Mouse (Mus musculus): ENCODE measurements around the gene Slc37a1.

Slc37a1 gene

GRCm38 (mm10) chr17:31385671-31386665, 99.4 kb downstream of the Slc37a1 start, which contains the start of gene Pde9a:
Pde9a (plus strand) TSS chr17:31386210.
- ATAC-seq (ENCODE audit: insufficient number of reproducible peaks, low FRiP score, low TSS enrichment): no peak

- ATAC-seq (ENCODE audit: insufficient number of reproducible peaks, low FRiP score, low TSS enrichment): no peak
Observed at GRCm38 (mm10) chr17:31386766-31387275, 100.2 kb downstream of the Slc37a1 start.

- ATAC-seq (ENCODE audit: insufficient number of reproducible peaks, low FRiP score, low TSS enrichment): no peak
Observed at GRCm38 (mm10) chr17:31389432-31390050, 102.9 kb downstream of the Slc37a1 start.

GRCm38 (mm10) chr17:31391462-31391861, 104.9 kb downstream of the Slc37a1 start:
- ATAC-seq (ENCODE audit: insufficient number of reproducible peaks, low FRiP score, low TSS enrichment): no peak

GRCm38 (mm10) chr17:31392041-31392440, 105.4 kb downstream of the Slc37a1 start:
- ATAC-seq (ENCODE audit: insufficient number of reproducible peaks, low FRiP score, low TSS enrichment): no peak

GRCm38 (mm10) chr17:31393811-31394210, 107.2 kb downstream of the Slc37a1 start:
- no peak for ATAC-seq (ENCODE audit: insufficient number of reproducible peaks, low FRiP score, low TSS enrichment)

GRCm38 (mm10) chr17:31400294-31400693, 113.7 kb downstream of the Slc37a1 start:
- no peak for ATAC-seq (ENCODE audit: insufficient number of reproducible peaks, low FRiP score, low TSS enrichment)
